Mouse (Mus musculus) spleen, embryonic (tissue): ENCODE results near the gene Retreg3.

Experiments
- CTCF ChIA-PET: fragments of 350-600 bp; sonication (Branson Sonifier 250); formaldehyde crosslinking; loops from one replicate; lab custom pipeline; 2022; lab: Charles Lee

The Retreg3 gene

DNA sequence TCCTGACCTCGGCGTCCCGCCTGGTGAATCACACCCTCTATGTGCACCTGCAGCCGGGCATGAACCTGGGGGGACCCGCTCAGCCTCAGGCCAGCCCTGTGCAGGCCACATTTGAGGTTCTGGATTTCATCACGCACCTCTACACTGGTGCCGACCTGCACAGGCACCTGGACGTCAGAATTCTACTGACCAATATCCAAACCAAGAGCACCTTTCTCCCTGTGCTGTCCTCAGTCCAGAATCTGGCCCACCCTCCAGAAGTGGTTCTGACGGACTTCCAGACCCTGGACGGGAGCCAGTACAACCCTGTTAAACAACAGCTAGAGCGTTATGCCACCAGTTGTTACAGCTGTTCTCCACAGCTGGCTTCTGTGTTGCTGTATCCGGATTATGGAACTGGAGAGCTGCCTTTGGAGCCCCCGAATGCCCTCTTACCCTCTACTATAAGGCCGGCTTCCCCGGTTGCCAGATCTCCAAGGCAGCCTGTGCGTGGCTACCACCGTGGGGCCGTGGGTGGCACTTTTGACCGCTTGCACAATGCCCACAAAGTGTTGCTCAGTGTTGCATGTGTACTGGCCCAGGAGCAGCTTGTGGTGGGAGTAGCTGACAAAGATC is 36.5 kb downstream of the Retreg3 start:
- CTCF ChIA-PET, result interaction anchor here (0.6 kb wide), 1 partner anchor 97 kb away, joined by 3 read pairs; no protein-coding TSS in a partner anchor

DNA sequence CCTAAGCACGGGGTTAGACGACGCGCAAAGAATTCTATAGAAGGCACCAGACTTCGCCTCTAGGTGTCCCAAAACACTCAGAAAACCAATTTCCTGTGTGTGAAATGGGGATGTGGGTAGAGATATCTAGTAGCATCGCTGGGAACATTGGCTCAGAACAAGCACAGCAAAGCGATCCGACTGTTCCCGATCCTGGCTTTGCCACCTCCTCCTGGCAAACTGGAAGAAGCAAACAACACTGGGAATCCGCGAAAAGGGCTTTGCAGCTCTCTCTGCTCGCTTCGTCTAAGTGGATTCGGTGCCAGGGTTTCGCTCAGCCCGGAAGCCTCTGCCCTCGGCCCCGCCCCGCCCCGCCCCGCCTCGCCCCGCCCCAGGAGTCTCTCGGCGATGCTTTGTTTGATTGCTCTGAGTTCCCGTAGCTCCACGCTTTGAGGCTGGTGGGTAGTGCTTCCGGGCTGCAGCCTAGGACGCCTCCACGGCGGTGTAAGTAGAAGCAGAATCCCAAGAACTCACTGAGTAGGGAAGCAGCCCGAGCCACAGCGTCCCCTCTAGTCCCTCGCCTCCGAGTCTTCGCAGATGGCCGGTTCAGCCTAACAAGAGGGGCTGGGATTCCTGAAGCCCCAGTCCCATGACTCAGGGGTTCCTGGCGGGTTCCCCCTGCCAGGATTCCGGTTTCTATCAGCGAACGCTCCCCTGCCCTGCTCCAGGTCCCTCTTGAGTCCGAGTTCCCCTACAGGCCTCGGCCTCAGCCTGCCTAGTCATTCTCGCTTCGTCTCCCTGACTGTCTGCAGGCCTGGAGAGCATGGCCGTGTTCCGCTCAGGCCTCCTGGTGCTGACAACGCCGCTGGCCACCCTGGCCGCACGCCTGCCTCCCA is 37.2 kb downstream of the Retreg3 start, which contains the start of gene Coasy:
Coasy (plus strand) TSS at position 358 of the 875 bp plus-strand sequence.
- CTCF ChIA-PET, result no interaction called here

DNA sequence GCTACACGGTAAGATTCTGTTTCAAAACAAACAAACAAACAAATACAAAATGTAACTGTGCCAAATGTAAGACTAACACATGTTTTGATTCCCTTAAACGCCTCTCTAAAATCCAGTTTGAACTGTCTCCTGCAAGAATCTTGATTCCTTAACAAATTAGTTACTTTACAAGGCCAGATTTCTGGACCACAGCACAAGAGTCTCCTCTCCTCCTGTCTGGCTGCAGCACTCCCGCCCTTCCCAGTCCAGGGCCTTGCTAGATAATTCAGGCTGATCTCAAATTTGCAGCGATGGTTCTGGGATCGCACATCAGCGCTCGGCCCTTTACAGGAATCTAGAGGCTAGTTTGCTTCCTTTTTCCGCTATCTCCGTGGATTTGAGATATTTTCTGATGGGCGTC is 38.0 kb downstream of the Retreg3 start:
- CTCF ChIA-PET, result interaction anchor here (1.0 kb wide), 1 partner anchor 11 kb away, joined by 3 read pairs; no protein-coding TSS in a partner anchor

DNA sequence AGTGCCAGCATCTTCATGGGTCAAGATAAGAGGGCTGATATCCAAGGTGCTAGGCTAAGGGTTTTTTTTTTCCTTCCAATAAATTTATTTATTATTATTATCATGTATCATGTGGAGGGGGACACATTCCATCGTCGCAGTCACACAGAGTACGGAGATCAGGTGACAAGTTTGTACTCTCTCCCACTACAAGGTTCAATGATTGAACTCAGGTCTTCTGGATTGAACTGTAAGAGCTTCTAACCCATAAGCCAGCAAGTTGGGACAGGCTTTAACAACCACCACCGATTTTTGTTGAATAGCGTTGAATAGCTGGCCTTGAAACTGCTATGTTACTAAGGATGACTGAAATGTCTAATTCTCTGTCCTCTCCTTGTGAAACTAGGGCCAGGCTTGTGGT is 39.3 kb downstream of the Retreg3 start:
- CTCF ChIA-PET, result no interaction called here

DNA sequence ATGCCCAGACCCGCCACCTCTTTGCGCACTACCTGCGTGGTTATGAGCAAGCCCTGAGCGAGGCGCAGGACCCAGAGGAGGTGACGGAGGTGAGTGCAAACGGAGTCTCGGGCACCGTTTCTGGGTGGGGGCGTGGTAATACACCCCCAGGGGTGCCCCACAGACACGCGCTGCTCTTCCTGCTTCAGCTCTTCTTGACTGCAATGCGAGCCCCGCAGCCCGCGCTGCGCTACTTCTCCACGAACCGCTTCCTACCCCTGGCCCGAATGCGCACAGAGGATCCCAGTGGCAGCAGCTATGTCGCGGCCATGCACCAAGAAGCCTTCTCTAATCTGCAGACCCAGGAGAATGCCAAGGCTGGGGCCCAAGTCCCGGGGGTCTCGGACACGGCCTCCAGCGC is 39.9 kb downstream of the Retreg3 start:
- CTCF ChIA-PET, result no interaction called here

DNA sequence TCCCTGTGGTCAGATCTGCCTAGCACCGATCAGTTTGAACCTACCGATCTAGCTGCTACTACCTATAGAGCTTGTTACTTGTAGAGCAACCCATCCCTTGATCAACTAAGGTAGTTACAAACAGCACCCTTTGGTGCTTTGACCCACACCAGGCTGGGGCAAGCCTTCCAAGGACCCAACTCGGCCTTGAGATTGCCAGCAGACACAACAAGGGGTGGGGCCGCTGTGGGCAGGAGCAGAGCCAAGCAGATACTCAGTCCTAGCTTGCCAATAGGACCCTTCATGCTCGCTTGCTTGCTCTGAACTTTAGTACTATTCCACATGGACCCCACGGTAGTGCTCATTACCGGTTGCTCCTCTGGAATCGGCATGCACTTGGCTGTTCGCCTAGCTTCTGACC is 41.6 kb downstream of the Retreg3 start, which contains the start of gene Hsd17b1:
Hsd17b1 (plus strand) TSS at position 291 of the 400 bp plus-strand sequence.
- CTCF ChIA-PET, result no interaction called here

DNA sequence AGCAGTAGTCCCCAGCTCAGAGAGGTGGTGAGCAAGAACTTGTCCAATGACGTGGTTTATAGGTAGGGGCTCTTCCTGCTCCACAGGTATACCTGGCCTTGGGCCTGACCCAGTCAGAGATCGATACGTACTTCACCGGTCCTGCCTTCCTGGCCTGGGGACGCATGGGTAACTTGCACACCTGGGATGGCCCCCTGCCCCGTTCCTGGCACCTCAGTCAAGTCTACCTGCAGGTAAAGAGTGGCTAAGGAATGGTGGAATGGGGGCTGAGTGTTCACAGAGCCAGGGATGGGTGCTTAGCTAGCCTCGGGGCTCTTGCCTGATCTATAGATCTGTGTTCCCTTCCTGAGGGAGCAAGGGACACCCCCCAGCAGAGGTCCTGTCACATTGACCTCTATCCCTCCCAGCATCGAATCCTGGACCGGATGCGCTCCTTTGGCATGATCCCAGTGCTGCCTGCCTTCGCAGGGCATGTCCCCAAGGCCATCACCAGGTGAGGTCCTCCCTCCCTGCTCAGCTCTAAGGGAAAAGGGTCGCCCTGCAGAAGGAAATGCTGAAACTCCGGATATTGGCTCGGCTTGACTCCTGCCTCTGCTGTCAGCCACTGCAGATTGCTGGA is 47.8 kb downstream of the Retreg3 start:
- CTCF ChIA-PET, result interaction anchor here (0.7 kb wide), 1 partner anchor 166 kb away, joined by 4 read pairs; no protein-coding TSS in a partner anchor

DNA sequence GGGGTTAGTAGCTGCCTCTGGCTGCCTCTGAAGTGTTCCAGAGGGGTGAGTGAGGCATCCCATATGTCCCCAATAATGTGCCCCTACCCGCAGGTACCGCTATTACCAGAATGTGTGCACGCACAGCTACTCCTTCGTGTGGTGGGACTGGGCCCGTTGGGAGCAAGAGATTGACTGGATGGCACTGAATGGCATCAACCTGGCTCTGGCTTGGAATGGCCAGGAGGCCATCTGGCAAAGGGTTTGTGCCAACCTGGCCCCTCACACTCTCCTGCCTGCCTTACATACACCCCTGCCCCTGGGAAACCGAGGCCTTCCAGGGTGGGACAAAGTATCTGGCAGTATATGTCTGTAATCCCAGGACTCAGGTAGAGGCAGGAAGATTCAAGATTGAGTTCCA is 48.7 kb downstream of the Retreg3 start:
- CTCF ChIA-PET, result interaction anchor here (0.6 to 0.8 kb wide), 2 partner anchors 10 to 72 kb away, joined by 3 read pairs; no protein-coding TSS in a partner anchor

DNA sequence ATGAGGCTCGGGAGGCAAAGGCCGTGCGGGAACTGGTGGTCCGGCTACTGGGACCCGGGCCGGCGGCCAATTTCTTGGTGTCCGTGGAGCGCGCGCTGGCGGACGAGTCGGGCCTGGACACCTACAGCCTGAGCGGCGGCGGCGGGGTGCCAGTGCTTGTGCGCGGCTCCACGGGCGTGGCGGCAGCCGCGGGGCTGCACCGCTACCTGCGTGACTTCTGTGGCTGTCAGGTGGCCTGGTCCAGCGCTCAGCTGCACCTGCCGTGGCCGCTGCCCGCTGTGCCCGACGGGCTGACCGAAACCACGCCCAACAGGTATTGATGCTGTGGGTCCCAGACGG is 49.5 kb downstream of the Retreg3 start:
- CTCF ChIA-PET, result interaction anchor here (0.8 to 1.2 kb wide), 2 partner anchors 11 to 107 kb away, joined by 3 to 4 read pairs; no protein-coding TSS in a partner anchor

DNA sequence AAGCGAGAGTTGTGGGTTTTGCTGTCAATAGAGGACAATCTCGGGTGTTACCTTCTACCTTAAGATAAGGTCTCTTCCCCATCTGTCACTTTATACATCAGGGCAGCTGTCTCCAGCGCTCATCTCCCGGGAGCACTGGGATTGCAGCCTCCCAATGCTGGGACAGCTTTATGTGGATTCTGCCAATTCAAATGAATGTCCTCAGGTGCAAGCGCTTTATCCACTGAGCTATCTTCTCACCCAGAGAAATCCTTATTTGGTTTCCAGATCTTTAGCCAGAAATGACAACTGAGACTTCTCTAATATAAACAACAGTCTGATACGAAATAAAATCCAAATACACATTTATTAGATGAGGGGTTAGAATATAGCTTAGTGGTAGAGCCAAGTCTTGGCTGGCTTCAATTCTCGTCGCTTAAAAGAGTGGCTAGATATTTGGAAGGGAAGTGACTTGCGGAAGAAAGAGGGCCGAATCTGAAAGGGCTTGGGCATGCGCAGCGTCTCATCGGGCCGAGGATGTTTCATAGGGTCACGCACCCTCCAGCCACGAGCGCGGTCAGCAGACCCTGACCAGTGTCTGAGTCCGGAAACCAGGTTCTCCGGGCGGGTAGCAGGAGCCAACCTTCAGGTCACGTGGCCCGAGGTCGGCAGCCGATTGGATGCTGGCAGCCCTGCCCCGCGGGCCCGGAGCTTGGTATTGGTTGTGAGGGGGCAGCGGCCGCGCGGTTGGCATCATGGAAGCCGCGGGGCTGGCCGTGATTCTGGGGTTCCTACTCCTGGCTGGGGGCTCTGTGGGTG is 50.1 kb downstream of the Retreg3 start, which contains the start of gene Naglu:
Naglu (plus strand) TSS at position 622 of the 798 bp plus-strand sequence.
- CTCF ChIA-PET, result interaction anchor here (0.6 to 1.2 kb wide), 2 partner anchors 108 to 131 kb away, joined by 3 to 4 read pairs; no protein-coding TSS in a partner anchor

DNA sequence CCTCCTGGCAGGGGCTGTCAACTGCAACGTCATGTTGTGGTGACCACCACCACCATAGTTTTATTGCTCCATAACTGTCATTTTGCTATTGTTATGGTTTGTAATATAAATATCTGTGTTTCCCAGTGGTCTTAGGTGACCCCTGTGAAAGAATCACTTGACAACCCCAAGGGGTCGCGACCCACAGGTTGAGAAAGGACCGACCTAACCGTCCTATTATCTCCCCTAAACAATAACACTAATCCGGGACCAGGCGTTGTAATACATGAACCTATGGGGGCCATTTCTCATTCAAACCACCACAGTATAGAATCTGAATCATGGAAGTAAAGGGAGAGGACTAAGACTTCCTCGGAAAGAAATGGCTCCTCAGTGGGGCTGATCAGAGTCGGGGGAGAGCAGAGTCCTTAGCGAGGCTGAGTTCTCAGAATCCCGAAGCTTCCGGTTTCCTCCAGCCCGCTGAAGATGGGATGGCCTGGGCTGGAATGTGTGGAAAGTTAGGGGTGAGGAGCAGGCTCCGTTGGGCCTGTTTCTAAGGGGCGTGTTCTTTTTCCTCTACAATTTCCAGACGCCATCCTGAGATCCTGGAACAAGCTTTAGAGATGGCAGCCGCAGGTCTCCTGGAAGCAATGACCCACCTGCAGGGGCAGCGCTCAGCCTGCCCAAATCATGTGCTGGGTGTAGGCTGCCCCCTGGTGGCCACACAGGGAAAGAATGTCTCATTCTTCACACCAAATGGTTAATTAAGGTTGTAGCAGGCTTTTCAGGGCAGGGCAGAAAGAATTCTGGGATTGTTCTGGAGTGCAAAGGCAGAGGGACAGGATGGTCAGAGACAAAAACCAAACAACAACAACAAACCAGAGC is 52.9 kb downstream of the Retreg3 start:
- CTCF ChIA-PET, result interaction anchor here (0.5 to 1.4 kb wide), 4 partner anchors 9 to 79 kb away, joined by 3 to 30 read pairs (median 5); no protein-coding TSS in a partner anchor

DNA sequence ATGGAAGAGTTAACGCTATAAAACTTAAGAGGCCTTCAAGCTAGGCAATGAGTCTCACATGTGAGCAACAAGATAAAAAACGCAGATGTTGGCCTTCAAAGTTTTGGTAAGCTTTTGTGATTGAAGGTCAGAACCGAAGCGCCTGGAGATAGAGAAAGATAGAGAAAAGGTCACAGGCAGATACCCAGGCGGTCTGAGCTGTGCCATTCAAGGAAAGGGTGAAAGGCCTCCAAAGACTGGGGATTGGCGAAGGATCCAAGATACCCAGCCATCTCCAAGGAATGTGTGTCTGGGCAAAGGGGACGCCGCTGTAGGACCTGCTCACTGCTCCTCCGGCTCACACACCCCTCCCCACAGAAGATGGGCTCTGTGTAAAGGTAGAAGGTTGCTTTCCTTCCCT is 54.7 kb downstream of the Retreg3 start:
- CTCF ChIA-PET, result no interaction called here

DNA sequence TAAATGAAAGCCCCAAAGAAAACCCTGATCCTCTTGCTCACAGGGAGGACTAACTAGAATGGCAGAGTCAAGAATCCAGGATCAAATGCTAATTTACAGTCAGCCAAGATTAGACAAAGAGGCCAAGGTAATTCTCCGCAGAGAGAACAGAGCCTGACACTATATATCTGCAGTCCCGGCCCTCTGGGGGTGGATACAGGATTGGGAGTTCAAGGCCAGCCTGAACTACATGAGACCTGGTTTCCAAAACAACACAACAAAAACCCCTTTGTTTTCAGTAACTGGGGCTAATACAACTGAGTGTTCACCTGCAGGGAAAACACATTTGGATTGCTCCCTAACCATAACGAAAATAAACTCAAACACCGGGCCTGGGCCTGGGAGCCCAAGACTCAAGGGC is 55.2 kb downstream of the Retreg3 start:
- CTCF ChIA-PET, result no interaction called here

DNA sequence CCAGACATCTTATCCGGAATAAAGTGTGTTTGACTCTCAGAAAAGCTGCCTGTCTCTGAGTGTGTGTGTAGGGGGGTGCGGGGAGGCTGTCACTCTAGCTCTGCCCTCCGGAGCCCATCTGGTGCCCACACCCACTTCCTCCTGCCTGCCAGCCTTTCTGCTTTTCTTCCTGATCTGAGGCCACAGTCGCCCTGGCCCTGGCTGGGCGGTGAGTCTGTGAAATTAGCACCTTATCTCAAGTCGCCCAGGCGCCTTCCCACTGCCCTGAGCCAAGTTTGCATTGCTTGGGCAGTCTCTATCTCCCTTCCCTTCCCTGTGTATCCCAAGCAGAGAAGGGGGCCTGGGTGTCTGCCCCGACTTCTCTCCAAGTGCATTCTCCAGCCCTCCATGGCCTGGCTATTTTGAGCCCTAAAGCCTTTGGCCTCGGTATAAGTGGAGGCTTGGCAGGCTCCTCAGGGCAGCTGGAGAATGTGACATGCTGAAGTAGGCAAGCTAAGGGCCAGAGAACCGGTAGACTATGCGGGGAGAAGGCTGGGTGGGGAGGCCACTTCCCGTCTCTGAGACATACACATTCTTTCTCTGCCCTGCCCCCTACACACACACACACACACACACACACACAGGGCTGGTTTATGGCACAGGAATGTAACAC is 55.9 kb downstream of the Retreg3 start:
- CTCF ChIA-PET, result interaction anchor here (0.8 kb wide), 1 partner anchor 383 kb away, joined by 13 read pairs; no protein-coding TSS in a partner anchor

DNA sequence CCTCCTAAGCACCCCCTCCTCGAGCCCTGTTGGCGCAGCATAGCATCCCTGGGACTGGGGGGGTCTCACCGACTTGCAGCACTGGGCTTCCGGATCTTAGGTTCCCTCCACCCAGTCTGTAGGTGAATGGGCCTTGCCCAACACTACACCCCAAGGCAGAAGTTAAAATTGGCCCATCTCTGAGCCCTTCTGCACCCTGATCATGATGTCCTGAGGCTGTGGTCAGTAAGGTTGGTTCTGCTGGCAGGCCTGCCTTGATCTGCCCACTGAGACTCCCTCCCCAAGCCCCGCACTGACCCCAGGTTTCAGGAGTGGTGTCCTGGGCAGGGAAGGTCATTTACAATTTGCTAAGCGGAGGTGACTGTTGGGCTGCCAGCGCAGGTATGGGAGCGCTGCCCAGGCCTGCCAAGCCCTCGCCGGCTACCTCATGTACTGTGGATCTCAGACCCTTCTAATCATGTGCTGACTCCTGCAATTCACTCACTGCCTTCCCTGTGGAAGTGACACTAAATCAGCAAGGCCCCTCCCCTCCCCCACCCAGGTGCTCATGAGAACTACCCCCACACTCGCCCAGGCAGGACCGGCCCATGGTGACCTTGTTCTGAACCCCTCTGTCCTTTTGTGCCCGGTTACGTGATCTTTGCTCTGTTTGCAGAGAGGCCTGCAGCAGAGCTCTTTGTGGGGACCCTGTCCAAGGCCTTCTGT is 56.6 kb downstream of the Retreg3 start:
- CTCF ChIA-PET, result interaction anchor here (0.8 kb wide), 1 partner anchor 382 kb away, joined by 13 read pairs; no protein-coding TSS in a partner anchor

DNA sequence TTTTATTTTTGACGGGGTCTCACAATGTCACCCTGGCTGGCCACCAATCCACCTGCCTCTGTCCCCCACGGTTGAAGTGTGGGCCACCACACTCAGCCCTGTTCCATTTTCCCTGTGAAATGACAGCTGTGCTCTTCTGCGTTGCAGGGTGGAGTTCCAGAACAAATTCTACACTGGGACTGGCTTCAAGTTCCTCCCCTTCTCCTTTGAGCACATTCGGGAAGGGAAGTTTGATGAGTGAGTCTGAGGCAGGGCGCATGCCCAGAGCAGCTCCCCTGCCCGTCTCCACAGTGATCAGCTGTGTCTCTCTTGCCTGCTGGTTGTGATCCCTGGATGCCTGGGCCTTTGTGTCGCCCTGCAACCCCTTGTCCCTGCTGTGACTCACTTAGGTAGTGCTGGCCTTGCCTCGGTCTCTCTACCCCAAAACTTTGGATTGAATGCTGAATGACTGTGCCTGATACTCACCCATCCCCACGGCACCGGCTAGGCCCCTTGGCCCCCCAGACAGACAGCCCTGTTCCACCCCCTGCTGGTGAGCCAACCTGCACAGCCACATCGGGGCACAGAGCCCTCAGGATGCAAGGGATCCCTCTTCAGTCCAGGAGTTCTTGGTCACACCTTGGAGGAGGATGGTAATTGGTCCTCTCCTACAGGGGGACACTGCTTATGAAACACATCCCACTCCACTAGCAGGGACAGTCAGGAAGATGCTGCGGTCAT is 57.4 kb downstream of the Retreg3 start:
- CTCF ChIA-PET, result no interaction called here

DNA sequence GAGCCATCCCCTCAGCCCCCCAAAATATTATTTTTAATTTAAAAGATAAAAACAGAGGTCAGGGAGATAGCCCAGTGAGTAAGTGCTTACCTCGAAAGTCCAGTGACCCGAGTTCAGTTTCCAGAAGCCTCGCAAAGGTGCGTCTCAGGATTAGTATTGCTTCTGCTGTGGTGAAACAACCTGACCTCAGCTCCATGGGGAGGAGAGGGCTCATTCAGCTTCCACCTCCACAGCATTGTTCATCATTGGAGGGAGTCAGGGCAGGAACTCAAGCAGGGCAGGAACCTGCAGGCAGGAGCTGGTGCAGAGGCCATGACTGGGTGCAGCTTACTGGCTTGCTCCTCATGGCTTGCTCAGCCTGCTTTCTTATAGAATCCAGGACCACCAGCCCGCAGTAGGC is 58.6 kb downstream of the Retreg3 start:
- CTCF ChIA-PET, result no interaction called here

DNA sequence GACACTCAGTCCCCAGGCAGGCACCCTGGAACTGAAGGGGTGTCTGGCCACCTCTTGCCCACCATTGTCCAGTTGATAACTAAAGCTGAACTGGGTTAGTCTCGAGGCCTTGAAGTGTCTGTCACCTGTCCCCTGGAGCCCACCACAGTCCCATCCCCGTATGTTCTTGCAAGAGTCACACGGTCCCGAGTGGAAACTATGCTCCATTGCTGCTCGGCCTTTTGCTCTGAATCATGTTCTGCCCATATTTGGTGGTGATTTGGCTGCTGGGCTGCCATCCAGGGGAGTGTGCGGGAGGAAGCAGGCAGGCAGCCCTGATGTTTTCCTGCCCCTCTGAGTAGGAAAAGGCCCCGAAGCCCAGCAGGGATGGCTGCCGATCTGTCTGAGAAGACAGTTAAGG is 59.6 kb downstream of the Retreg3 start:
- CTCF ChIA-PET, result interaction anchor here (0.6 to 0.7 kb wide), 2 partner anchors 38 to 77 kb away, joined by 3 read pairs; no protein-coding TSS in a partner anchor
